Mouse (Mus musculus) WW6 (cell line): ENCODE data around the gene Gsk3a.
A peak's percentile ranks its signal among the peaks of the same experiment; 100 is the strongest.

Source experiments
- DNase-seq: peaks from one replicate; pipeline ENCODE4 v3.0.0-alpha.2; 2013; ENCODE audit warnings: low read depth, low spot score

Gsk3a gene

DNA sequence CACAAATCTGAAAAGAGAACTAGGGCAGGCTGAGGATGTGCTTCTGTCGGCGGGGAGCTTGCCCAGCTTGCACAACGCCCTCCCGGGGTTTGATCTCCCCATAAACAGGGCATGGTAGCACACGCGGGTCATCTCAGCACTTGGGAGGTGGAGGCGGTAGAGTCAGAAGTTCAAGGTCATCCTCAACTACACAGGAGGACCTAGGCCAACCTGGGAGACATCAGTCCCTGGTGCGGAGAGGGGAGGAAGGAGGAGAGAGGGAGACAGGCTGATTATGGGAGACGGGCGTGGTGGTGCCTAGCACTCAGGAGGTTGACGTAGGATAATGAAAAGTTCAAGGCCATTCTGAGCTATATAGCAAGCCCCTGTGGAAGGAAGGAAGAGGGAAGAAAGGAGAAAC is 46.8 kb downstream of the Gsk3a start:
- DNase-seq = no peak

DNA sequence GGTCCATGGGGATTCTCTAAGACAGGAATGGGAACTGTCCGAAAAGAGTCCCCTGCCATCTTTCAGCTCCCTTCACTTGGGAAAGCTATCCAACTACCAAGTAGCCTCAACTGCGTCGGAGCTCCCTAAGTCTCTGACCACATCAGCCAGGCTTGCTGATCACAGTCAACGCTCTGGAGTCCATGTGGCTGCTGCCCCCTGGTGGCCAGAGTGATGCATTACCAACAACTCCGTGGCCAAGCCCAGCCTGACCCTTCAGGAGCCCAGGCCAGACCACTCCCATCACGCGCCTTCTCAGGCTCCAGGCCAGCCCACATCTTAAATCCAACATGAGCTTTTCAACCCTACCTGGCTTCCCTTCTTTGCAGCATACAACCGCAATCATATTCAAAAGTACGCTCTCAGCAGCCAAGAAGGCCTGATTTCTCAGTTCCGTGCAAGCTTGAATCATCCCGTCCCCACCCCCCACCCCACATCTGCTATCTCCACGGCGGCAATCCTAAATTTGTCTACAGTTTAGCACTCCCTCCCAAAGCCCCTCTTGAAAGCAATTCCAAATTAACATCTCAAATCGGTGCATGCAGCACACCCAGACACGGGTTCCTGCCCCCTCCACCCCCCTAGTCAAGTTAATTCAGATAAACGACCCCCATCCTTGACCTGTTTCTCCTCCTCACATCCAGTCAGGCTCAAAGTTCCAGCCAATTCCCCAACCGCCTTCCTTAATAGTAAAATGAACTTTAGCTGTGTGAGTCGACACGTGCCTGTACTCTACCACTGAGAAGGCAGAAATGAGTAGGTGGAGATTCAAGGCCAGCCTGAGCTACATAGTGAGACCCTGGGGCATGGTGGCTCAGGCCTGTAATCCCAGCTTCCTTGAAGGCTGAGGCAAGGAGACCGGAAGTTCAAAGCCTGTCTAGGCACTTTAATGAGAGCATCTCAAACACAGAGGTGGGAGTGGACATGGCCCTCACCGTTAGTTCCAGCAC is 49.7 kb downstream of the Gsk3a start:
- DNase-seq = peak; percentile 74

DNA sequence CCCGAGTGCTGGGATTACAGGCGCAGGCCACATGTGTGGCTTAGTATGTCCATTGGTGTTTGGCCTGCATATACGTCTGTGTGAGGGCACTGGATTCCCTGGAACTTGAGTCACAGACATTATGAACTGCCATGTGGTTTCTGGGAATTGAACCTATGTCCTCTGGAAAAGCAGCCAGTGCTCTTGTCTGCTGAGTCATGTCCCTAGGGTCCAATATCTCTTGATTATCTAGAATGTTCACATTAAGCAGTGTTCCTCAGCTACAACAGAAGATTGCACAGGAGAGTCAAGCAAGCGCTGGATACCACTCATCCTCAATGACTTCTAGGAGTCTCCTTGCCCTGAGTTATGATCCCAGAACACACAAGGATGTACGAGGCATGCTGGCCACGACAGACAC is 53.6 kb downstream of the Gsk3a start:
- no peak for DNase-seq

DNA sequence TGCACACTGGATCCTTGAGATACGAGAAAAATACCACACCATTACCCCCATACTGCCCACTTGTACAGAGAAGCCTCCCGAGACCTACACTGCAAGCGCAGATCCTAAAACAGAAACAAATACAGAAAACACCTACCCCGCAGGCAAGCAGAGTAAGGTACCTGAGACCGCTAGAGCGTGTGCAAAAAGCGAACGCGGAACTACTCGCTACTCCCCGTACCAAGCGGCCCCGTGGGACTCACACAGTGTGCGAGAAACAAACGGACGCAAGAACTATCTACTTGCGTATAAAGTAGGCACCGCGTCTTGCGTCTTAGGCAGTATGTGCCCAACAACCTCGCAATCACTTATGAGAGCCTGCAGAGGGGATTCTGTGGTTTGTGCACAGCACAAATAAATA is 55.8 kb downstream of the Gsk3a start:
- no peak for DNase-seq

DNA sequence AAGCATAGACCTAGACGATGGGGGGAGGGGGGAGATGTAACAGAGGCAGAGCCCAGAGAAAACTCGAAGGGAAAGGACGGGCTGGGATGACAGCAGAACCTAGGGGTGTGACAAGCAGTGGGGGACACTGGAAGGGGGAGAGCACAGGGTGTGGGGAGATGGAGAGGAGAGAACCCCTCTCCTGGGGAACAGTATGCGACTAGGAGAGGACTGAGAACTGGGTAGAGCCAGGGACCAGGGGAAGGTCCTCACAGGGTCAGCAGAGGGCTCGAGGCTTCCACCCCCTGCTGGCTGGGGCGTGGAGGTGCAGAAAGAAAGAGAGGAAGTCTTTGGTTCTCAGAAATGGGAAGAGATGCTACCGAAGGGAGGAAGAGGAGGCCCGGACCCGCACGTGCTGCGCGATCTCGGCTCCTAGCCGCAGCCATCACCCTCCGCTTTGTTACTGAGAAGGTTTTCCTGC is 56.3 kb downstream of the Gsk3a start:
- no peak for DNase-seq

DNA sequence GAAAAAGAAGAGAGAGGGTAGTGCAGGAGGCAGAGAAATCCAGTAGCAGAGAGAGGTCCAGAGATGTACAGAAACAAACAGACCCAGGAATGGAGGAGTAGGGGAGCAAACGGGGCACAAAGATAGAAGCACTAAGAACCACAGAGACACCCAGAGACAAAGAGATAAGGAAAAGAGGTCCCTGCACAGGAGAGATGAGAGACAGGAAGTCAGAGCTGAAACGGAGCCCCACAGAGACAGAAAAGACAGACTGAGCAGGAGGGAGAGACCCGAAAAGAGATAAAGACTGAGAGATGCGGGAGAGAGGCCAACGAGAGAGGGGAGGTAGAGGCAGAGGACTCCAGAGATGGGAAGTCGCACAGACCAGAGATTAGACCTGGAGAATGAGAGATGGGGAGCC is 57.1 kb downstream of the Gsk3a start:
- no peak for DNase-seq

DNA sequence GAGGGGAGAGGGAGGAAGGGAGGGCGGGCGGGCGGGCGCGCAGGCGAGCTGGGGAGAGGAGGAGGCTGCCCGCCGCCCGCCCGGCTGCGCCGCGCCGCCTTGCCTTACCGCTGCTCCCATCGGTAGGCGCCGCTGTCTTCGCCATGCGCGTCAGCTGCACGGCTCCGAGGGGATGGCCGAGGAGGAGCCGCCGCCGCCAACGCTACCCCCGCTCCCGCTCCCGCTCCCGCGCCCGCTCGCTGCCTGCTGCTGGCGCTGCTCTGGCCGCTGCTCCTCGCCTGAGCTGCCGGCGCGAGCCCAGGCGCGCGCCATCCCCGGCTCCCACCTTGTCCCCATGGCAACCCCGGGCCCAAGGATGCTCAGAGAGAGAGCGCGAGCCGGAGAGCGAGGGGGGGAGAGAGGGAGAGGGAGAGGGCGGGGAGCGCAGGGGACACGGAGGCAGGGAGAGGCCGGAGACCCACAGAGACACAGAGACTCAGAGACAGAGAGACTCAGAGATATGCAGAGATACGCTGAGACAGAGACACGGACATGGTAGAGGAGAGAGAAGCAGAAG is 58.0 kb downstream of the Gsk3a start, which contains the start of gene Pou2f2:
Gene Pou2f2 (minus strand): TSS at position 121 of the 556 bp plus-strand sequence.
- peak; percentile 63 for DNase-seq

DNA sequence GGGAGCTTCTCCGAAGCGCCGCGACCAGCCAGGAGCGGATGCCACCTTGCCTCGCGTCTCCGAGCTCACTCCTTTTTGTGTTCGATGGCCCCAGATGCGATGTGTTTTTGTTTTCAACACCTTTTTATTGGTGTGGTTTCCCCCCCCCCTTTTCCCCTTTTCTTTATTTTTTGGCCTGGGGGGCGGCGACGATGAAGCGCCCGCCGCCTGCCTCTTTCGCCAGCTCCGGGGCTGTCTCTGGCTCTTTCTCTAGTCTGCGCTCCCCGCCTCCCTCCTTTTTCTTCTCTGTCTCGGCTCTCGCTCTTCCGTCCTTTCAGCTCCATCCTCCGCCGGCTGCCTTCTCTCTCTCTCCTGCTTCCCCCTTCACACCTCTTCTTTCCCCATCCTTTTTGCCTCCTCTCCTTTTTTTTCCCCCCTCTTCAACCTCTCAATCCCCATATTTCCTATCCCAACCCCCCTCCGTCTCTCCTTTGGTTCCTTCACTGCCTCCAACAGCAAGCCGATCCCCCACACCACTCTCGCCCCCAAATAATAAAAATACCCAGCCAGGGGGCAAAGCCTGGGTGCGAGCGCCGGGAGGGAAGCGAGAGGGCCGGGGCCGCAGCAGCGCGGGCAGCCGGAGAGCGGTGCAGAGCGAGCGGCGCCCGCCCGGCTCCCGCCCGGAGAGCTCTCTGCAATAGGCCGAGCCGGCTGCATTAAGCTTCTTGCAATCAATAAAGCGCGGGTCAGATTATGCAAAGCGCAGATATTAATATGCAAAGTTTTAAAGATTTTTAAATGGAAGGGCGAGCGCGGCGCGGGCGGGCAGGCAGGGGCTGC is 58.7 kb downstream of the Gsk3a start:
- DNase-seq = no peak

DNA sequence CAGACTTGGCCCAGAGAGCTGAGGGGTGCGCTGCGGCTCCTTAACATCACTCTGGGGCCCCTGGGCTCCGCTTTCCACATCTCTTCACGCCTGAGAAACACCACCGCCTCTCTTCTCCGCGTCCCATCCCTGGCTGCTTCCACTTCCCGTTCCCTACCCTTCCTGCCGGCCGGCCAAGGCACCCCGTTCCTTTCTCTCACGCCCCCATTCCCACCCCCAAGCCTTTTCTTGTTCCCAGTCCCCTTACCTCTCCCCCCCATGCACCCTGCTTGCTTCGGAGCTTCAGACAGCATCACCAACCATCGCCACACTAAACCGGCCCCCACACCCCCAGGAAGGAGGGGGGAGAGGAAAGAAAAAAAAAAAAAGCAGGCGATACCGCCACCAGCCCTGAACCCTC is 59.3 kb downstream of the Gsk3a start:
- no peak for DNase-seq
